Mouse (Mus musculus) cerebellum, postnatal 4 days (tissue): Measurements from ENCODE around the gene Bicc1.
"Not testable (repeated sequence)": the region's sequence is repeated elsewhere in the genome, so short reads cannot be mapped to it uniquely, and the experiment has no call there.

Experiments
- DNase-seq, 2 experiments: peaks; one replicate each; pipeline ENCODE4 v3.0.0; 2022; ENCODE audit warnings: low spot score in 2 of 2, mixed read lengths in 1 of 2

Bicc1 gene

DNA sequence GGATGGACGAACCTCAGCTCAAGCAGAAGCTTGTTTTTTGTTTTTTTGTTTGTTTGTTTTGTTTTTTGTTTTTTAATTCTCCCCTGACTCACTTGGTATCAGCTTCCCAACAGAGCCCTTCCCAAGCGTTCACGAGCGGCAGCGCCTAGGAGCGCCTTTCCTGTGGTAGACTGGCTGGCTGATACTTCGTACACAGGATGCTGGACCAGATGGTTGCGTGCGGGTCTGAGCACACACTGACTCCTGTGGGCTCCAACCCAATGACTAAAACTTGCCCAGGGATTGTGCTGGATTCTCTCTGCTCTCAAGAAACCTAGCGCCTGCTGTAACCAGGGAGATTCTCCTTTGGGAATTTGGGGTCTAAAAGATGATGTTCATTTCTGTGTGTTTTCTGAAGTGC lies 211.2 kb downstream of the Bicc1 start:
- DNase-seq, result no peak

DNA sequence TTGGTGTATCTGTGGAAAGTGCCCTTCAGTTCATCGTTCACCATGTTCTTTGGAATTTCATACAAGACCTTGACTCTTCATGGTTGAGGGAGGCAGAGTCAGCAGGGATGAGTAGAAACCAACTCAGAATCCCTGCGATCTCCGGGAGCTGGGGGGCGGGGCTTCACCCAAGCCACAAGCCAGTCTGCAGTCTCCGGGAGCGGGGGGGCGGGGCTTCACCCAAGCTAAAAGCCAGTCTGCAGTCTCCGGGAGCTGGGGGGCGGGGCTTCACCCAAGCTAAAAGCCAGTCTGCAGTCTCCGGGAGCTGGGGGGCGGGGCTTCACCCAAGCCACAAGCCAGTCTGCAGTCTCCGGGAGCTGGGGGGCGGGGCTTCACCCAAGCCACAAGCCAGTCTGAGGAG lies 213.4 kb downstream of the Bicc1 start:
- not testable (repeated sequence) for DNase-seq

DNA sequence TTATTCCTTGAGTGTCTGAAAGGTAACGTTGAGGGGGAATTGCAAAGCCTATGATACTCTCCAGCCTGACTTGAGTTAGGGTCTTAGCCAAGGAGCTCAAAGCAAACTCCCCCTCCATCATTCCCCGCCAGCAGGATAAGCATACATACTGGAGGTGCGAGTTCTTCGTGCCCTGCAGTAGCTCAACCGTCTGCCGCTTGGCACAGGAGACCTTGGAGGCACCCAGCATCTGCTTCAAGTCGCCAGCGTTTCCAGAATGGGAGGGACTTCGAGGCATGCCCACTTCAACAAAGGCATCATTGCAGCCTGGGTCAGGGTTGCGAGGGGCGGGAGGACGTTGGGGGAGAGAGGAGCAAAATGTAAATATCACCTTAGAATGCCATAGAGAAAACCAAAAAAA lies 214.4 kb downstream of the Bicc1 start:
- DNase-seq, result peak in 1 of 2 experiments; percentile 37

DNA sequence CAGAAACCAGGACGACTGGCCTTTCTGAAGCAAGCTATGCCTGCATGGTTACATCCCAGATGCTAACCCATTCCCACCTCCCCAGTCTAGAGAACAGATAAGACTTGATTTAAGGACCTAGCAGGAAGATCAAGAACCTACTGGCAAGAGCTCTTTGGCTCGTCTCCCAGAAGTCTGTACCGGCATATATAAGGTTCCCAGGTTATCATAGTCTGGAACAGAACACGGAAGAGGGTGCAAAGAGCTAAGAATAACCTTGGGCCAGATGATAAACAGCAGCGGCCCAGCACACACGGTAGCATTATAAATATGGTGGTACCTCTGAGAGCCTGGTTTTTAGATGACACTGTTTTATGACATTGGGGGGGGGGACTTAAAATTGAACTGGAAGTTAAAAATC lies 217.9 kb downstream of the Bicc1 start:
- DNase-seq, result no peak

DNA sequence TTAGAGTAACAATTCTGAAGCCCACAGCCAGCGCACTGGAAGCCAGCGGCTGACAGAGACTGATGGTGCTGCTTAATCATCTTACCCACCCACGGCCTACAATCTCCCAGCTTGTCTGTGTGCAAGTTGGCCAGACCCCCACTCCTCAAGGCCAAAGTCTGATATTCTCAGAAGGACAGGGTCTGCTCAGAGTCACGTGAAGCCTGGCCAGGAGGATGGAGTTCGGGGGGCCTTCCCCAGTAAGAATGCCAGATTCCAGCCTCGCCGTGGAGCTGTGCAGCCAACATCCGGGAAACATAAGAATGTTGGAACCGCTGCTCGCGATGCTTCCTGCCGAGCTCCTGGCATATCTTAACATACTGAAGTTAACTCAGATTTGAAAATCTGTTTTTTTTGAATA lies 219.7 kb downstream of the Bicc1 start:
- DNase-seq, result no peak

DNA sequence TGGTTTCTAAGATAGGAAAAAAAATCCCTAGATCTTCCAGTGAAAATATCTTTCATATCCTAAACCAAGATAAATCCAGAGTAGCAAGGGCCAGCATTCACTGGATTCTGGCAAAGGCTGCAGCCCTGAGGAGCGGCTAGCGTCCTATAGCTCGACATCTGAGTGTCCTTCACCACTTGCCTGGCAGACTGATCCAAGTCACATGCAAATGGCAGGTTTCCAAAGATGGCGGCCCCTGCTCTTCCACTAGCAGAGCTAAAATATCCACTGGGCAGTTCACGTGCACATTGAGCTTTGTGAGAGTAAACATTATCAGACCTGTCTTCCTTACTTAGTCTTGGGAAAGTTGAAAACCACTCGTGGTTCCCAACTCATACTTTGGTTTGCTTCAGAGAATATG lies 222.1 kb downstream of the Bicc1 start:
- DNase-seq, result no peak

DNA sequence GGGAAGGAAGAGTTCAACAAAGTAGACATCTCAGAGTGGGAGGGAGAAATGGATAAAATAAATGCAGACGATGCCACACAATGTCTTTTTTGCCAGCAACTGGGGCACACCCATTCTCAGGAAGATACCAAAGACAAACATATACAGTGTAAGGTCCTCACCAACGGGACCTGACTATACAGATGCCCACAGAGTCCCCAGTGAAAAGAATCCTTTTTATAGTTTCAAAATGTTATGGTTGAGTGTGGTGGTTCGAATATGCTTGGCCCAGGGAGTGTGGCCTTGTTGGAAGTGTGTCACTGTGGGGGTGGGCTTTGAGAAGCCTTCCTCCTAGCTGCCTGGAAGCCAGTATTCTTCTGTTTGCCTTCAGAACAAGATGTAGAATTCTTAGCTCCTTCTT lies 223.5 kb downstream of the Bicc1 start:
- DNase-seq, result no peak

DNA sequence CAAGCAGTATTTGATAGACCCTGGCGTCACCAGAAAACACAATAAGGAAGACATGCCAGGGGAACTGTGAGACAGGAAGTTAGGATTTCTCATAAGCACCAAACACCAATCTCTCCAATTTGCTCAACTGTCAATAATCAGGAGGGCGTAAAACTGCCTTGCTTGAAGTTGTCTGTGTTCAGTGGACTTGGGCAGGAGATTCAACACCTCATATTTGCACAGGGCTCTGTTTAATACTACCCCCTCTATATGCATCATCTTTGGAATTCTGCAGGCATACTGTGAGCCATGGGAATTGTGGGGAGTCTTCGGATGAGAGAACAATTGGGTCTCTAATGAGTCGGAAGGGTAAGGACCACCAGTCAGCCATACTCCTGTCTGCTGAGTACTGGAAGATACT lies 233.4 kb downstream of the Bicc1 start:
- DNase-seq, result no peak

DNA sequence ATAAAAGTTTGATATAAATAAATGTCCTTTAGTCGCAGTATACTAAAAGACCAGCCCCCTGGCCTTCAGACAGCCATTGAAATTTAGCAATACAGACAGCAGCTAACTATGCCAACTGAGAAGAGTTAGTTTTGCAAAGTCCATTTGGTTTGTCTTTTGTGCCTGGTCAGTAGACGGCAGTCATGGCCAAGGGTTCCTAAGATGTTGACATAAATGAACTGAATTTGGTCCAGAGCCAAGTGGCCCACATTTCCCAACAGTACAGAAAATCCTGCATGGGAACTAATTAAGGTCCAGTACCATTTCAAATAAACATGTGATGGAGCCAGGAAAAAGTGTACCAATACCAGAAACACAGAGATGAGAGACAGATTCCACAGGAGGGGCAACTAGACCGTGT lies 235.2 kb downstream of the Bicc1 start:
- no peak for DNase-seq

DNA sequence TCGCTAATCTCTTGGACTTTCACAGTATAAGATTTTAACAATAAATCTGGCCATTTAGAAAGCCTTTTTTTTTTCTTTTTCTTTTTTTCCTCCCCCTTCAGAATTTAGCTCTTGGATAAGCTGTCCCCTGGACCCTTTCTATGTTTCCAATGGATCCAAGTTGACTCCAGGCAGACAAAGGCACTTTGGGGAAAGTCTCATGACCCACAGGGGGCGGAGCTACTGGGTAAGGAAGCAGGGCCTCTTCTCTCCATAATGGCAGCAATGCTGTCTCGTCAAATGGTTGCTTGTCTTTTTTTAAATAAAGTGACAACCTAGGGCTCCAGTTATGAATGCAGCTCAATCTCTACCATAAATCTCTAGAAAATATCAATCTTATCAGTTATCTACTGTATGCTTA lies 235.6 kb downstream of the Bicc1 start:
- DNase-seq, result no peak

DNA sequence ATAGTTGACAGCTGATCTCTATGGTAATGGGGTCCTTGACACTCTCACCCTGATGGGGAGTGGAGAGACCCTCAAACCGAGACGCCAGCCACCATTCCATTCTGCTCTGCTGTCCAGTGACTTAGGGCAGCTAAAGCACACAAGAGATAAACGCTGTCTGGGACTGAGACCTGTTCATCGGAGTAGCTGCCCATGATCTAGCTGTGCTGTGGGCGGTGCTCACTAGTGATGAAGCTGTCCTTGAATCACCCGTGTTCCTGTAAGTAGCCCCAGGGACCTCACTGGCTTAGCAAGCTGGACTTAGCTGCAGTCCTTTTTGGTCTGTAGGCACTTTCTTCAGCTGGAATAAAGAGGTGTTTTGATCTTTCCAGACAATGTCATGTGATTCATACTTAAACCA lies 238.0 kb downstream of the Bicc1 start:
- DNase-seq, result no peak

DNA sequence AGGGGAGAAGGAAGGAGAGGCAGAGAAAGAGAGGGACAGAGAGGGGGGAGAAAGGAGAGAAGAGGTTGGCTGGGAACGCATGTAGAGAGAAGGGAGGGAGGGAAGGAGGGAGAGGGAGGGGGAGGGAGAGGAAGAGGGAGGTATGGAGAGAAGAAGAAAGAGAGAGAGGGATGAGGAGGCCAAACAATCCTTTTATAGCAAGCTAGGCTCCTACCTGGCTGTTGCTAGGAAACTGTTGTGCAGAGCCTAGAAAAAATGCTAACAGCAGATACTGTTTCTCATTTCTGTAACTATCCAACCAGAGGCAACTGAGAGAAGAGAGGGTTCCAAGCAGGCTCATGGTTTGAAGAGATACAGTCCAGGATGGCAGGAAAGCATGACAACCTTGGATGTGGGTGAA lies 239.6 kb downstream of the Bicc1 start:
- DNase-seq, result no peak

DNA sequence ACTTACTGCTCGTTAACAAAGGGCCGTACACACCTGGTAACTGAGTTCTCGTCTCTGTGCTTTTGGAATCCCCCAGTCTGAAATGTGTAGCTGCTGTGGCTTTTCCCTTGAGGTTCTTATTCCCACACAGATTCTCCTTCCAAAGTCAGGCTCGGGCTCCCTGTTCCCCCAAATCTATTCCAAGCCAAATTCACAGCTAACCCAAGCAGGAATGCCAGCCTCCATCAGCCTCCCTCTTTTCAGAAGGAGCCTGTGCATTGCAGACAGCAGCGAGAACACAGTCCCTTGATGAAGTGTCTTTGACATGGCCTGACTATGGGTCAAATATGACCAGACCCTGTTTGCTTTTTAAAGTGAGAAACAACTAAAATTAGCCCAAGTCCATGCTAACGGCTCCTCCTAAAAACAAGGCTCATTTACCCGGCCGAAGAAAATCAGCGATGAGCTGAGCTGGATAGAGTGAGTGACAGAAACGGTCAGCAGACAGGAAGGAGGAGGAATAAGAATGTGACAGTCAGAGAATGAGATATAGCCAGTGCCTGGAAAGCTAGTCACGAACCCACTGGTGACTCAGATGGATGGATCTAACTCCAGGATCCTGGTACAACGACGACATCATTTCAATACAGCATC lies 240.4 kb downstream of the Bicc1 start:
- DNase-seq, result no peak

DNA sequence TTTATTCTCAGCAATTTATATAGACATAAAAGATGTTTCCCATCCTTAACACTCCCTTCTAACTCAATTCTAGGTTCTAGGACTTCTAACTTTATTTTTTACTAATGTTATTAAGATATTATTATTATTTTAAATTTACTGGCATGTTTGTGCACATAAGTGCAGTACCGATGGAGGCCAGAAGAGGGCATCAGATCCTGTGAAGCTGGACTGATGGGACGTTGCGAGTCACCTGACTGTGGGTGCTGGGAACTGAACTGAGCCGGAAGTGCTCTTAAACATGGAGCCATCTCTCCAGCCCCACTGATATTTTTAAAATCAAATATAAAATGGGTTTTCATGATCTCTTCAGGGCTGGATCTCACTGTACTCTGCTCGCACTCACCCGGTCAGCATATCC lies 242.8 kb downstream of the Bicc1 start:
- no peak for DNase-seq

DNA sequence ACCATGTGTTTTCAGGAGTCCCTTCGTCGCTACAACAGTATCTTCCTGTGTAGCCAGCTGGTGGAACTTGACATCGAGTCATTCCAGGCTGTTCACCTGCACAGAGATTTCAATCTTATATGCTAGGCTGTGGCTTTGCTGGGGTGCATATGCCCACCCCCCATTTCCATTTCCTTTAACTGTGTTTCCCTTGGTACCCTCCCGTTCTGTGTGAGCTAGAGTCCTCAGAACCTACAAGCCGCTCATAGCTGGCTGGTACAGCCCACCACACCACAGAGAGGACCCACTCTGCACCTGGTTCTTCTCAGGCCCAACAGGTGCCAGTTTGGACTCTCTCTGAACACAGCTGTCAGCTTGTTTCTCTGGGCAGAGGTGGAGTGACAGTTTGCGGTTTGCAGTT lies 244.4 kb downstream of the Bicc1 start:
- no peak for DNase-seq

DNA sequence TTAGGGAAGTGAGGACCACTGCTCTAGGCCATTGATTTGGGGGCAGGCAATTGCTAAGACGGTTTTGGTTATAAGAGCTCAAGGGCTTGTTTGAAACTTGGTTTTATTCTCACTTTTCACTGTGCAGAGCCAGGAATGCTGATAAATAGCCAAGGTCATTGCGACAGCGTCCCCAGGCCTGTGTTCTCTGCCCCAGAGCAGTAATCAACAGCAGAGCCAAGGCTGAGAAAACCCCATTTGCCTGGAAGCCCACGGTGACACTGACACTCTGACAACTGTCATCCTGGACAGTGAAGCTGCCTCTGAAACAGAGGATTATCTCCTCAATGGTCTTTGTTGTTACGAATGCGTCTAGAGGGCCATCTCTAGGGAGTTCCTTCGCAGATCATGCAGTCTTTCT lies 255.6 kb downstream of the Bicc1 start:
- no peak for DNase-seq

DNA sequence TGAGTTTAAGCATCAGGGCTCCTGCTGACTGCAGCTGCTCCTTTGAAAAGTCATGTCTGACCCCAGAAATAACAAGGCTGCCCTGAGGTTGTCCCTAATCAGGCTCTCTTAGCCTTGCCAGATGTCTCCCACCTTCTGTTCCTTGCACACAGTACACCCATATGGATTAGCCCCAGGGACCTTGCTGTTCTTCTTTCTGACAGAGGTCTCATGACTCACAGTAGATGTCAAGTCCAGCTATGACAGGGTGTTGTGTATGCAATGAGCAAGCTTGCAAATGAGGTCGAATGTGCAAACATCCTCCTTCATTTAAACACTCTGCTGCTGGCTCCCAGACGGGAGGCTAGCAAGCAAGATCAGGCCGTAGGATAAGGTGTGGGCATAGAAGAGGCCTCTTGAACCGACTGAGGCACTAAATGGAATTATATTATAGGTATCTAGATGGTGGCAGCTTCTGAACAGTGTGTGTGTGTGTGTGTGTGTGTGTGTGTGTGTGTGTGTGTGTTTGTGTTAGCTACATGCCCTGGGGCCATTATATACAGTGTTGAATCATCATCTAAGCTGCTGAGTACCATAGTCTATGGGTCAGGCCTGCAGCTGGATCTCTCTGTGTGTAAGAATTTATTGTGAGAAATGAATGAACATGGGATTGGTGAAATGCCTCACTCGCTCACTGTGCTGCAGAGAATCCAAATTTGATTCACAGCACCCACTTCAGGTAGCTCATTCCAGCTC lies 256.6 kb downstream of the Bicc1 start:
- DNase-seq, result no peak

DNA sequence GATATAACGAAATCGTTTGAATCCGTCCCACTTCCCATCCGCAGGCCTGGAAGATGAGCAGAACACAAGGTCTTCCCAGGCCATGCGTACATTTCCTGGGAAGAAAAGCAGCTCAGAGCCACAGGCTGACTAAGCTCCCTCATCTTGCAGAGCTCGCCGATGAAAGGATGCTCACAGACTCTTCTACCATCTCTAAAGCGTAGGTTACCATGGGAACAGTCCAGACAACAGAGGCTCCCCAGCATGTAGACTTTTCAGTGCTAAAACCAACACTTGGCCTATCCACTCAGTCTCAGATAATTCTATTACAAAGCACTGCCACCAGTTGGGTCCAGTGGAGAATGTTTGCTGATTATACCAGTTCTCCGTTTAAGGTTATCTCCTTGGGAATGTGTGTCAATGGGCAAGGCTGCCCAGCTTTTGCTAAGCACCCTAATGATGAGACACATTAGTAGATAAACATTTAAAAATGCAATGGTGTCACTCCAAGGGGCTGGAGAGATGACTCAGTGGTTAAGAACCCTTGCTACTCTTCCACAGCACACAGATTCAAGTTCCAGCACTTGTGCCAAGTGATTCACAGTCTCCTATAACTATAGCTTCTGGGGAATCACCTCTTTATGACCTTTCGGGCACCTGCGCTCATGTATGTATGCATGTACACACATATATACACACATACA lies 258.2 kb downstream of the Bicc1 start:
- no peak for DNase-seq

DNA sequence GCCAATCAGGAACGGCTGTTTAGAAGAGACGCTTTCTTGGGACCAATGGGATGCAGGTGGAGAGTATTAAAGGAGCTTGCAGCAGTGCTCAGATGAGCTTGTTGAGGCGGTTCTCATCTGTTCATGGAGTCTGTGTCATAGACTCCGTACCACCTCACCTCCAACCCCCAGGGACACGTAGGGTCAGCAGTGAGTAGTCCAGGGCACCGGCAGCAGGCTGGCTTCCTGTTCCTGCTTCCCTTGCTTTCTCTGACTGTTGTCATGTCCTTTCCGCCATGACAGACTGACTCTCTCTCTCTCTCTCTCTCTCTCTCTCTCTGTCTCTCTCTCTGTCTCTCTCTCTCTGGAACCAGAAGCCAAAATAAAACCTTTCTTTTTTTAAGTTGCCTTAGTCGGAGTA lies 263.6 kb downstream of the Bicc1 start:
- DNase-seq, result no peak

DNA sequence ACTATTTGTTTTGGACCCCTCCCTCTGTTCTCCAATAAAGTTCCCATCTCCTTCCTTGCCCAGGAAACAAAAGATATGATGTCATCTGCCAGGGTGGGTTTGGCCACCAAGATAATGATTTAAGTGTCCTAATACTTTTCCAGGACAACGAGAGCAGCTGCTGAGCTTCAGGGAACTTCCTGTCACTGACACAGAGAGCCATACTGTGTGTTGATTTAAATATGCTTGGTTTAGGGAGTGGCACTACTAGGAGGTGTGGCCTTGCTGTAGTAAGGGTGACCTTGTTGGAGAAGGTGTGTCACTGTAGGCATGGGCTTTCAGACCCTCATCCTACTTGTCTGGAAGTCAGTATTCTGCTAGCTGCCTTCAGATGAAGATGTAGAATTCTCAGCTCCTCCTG lies 281.5 kb downstream of the Bicc1 start:
- DNase-seq, result no peak

DNA sequence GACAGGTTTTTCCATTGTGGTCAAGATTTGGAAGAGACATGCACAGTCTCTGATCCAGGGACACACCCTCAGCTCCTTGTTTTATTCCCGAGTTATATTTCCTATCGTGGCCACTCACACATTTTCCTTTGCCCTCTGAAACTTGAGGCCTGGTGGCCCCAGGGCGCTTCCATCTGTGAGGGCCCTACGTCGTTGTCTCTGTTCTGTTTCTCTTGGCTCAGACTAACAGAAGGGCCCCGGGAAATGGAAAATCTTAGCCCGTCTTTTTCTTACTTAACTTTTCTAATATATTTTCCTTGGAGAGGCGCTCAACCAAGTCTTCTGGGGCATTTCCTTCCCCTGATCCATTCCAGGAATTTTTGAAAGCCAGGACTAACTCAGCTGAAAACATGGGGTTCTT lies 281.9 kb downstream of the Bicc1 start:
- no peak for DNase-seq

DNA sequence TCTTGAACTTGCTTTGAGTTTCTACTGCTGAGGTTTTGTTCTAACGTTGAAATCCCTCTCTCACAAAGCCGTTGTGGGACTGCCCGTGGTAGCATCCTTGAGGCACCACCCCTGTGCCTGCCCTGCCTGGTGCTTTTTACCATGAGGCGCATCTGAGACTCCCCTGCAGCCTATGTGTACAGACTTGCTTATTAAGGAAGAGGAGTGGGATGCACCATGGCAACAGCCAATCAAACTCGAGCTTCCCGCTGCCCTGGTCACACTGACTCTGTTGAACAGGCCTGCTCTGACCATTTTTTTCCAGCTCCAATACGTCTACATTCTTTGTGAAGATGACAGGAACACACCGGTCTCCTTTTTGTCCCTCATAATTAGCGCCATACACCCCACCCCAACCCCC lies 283.0 kb downstream of the Bicc1 start:
- no peak for DNase-seq

DNA sequence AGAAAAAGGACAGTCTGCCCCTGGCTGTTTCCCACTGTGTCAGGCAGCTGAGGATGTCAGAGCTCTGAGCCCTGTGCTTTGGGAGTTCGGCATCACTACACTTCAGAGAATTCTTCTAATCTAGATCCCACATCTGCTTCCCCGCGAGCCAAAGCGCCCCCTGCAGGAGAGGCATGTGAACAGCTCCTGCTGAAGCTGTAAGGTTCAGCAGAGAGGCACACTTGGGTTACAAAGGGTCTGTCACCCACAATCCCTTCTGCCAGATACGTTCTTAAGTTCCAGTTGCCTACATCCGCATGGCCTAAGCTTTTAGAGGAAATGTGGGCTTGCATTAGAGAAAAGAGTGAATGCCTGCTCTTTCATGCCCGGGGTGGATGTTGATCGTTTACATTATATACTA lies 283.4 kb downstream of the Bicc1 start:
- DNase-seq, result no peak
